Mouse (Mus musculus) midbrain, embryonic 15.5 days (tissue): ENCODE results near the gene Ptpn23. TPM values are rescaled to one million over a fixed set of nuclear protein-coding genes. Genes with fewer than 3 reads are reported as not detected.
"Not testable (repeated sequence)": the region's sequence is repeated elsewhere in the genome, so short reads cannot be mapped to it uniquely, and the experiment has no call there.

Source experiments
- ATAC-seq: fragments of 200-750 bp; cut with Nextera tagmentation; replicated peaks from 2 replicates; pipeline ENCODE4 v1.8.0; 2017; ENCODE audit warnings: moderate TSS enrichment
- H3K27ac ChIP-seq: fragments of 300-500 bp; sonication (generic); 2 replicates; pipeline ENCODE4 v1.5.1; 2015; ENCODE audit warnings: mild to moderate bottlenecking, inconsistent platforms
- H3K27me3 ChIP-seq: fragments of 300-500 bp; sonication (generic); replicated peaks from 2 replicates; pipeline ENCODE4 v1.6.1; 2015; ENCODE audit warnings: inconsistent platforms
- H3K36me3 ChIP-seq: fragments of 300-500 bp; sonication (generic); replicated peaks from 2 replicates; pipeline ENCODE4 v1.6.1; 2015; ENCODE audit warnings: inconsistent platforms
- H3K4me1 ChIP-seq: fragments of 300-500 bp; sonication (generic); 2 replicates; pipeline ENCODE4 v1.6.1; 2015; ENCODE audit warnings: inconsistent platforms
- H3K4me2 ChIP-seq: fragments of 300-500 bp; sonication (generic); 2 replicates; pipeline ENCODE4 v1.6.1; 2015; ENCODE audit warnings: inconsistent platforms, mild to moderate bottlenecking, moderate library complexity
- H3K4me3 ChIP-seq: fragments of 300-500 bp; sonication (generic); 2 replicates; pipeline ENCODE4 v1.5.1; 2015; ENCODE audit warnings: mild to moderate bottlenecking, inconsistent platforms
- H3K9ac ChIP-seq: fragments of 300-500 bp; sonication (generic); 2 replicates; pipeline ENCODE4 v1.6.1; 2015; ENCODE audit warnings: mild to moderate bottlenecking, inconsistent platforms
- H3K9me3 ChIP-seq: fragments of 300-500 bp; sonication (generic); 2 replicates; pipeline ENCODE4 v1.6.1; 2016; ENCODE audit warnings: inconsistent platforms
- WGBS: fragments of 180-500 bp; shearing (Covaris S2); methylation state at CpG from one replicate; pipeline ENCODE4 v1.1.7; 2015; ENCODE audit warnings: mixed read lengths; 5-methylcytosine and 5-hydroxymethylcytosine counted together
- polyA plus RNA-seq: library from polyadenylated mRNA; unstranded; fragments of >200 nt; fragmentation: Nextera tagmentation; extraction: Ambion mirVana; gene quantifications from 2 replicates; pipeline ENCODE4 v1.2.1, GENCODE M21; 2015

Ptpn23 gene
- polyA plus RNA-seq, 1 experiment from 2014 or later = 27.8 TPM

GRCm38 (mm10) chr9:110410908-110411887 is 3.2 kb upstream of the Ptpn23 start:
- Histone ChIP-seq H3K27ac (no peak overlapping the region), H3K4me3 (no peak overlapping the region), H3K36me3 (no peaks in the 10 kb centered on the region), H3K4me2 (no peak overlapping the region), H3K9me3 (no peaks in the 10 kb centered on the region), H3K4me1 (peaks cover 17% of the 10 kb centered on the region), H3K27me3 (no peaks in the 10 kb centered on the region), H3K9ac (no peak overlapping the region)
- WGBS = 38% methylated on average over 6 of the region's 6 CpGs
- ATAC-seq = no peak

- Histone ChIP-seq H3K4me1 (peaks cover 25% of the 10 kb centered on the region), H3K27me3 (no peaks in the 10 kb centered on the region), H3K4me2 (peak overlapping the region; percentile 88), H3K27ac (peak overlapping the region; percentile 85), H3K9ac (peak overlapping the region; percentile 87), H3K9me3 (no peaks in the 10 kb centered on the region), H3K36me3 (no peaks in the 10 kb centered on the region), H3K4me3 (peak overlapping the region; percentile 86)
- peak; percentile 74 for ATAC-seq
- whole genome bisulfite sequencing = 1% methylated on average over 41 of the region's 41 CpGs
These were observed 508 bp downstream of the Ptpn23 start for GRCm38 (mm10) chr9:110407311-110408098.

- not testable (repeated sequence) for H3K36me3 ChIP-seq, H3K9ac ChIP-seq, ATAC-seq, H3K27ac ChIP-seq, H3K27me3 ChIP-seq, H3K4me2 ChIP-seq, H3K9me3 ChIP-seq, H3K4me3 ChIP-seq
- H3K4me1 ChIP-seq = peaks cover 19% of the 10 kb centered on the region
- 84% methylated on average over 4 of the region's 4 CpGs for WGBS
These were observed 4.8 kb downstream of the Ptpn23 start for GRCm38 (mm10) chr9:110403240-110403639.

- WGBS = 99% methylated on average over 2 of the region's 2 CpGs
- Histone ChIP-seq H3K9ac (no peak overlapping the region), H3K27me3 (no peaks in the 10 kb centered on the region), H3K27ac (no peak overlapping the region), H3K4me2 (no peak overlapping the region), H3K9me3 (no peaks in the 10 kb centered on the region), H3K36me3 (peaks cover 8% of the 10 kb centered on the region; the same call in 1 of the 2 replicates), H3K4me3 (no peak overlapping the region), H3K4me1 (peaks cover 19% of the 10 kb centered on the region)
- no peak for ATAC-seq
These were observed 5.3 kb downstream of the Ptpn23 start for GRCm38 (mm10) chr9:110402731-110403130.

GRCm38 (mm10) chr9:110400650-110401049 is 7.4 kb downstream of the Ptpn23 start:
- no peaks in the 10 kb centered on the region for H3K27me3 ChIP-seq
- 86% methylated on average over 5 of the region's 5 CpGs for WGBS
- no peaks in the 10 kb centered on the region for H3K9me3 ChIP-seq
- peaks cover 19% of the 10 kb centered on the region for H3K36me3 ChIP-seq
- no peak for ATAC-seq
- no peak overlapping the region for H3K27ac ChIP-seq
- no peak overlapping the region for H3K4me2 ChIP-seq
- no peak overlapping the region for H3K4me3 ChIP-seq
- H3K4me1 ChIP-seq = peaks cover 3% of the 10 kb centered on the region
- no peak overlapping the region for H3K9ac ChIP-seq

- no peaks in the 10 kb centered on the region for H3K9me3 ChIP-seq
- WGBS = 91% methylated on average over 4 of the region's 4 CpGs
- no peak for ATAC-seq
- H3K27me3 ChIP-seq = no peaks in the 10 kb centered on the region
- H3K4me1 ChIP-seq = no peaks in the 10 kb centered on the region
- H3K4me3 ChIP-seq = no peak overlapping the region
- H3K36me3 ChIP-seq = peaks cover 50% of the 10 kb centered on the region
- no peak overlapping the region for H3K9ac ChIP-seq
- H3K4me2 ChIP-seq = no peak overlapping the region
- H3K27ac ChIP-seq = no peak overlapping the region
These were observed 14.7 kb downstream of the Ptpn23 start for GRCm38 (mm10) chr9:110393295-110393694.

GRCm38 (mm10) chr9:110390843-110391242 is 17.2 kb downstream of the Ptpn23 start:
- Histone ChIP-seq H3K27ac (no peak overlapping the region), H3K4me3 (no peak overlapping the region), H3K9ac (no peak overlapping the region), H3K9me3 (no peaks in the 10 kb centered on the region), H3K4me2 (no peak overlapping the region), H3K4me1 (no peaks in the 10 kb centered on the region), H3K36me3 (peaks cover 61% of the 10 kb centered on the region), H3K27me3 (no peaks in the 10 kb centered on the region)
- ATAC-seq = no peak
- 96% methylated on average over 3 of the region's 3 CpGs for whole genome bisulfite sequencing

GRCm38 (mm10) chr9:110388011-110388410 is 20.0 kb downstream of the Ptpn23 start:
- Histone ChIP-seq H3K9me3 (no peaks in the 10 kb centered on the region), H3K9ac (no peak overlapping the region), H3K4me3 (no peak overlapping the region), H3K4me1 (no peaks in the 10 kb centered on the region), H3K36me3 (peaks cover 81% of the 10 kb centered on the region), H3K4me2 (no peak overlapping the region), H3K27ac (no peak overlapping the region), H3K27me3 (no peaks in the 10 kb centered on the region)
- 95% methylated on average over 7 of the region's 7 CpGs for WGBS
- ATAC-seq = no peak

GRCm38 (mm10) chr9:110384369-110384929 is 23.6 kb downstream of the Ptpn23 start:
- ATAC-seq = no peak
- WGBS = 87% methylated on average over 7 of the region's 7 CpGs
- Histone ChIP-seq H3K27me3 (no peaks in the 10 kb centered on the region), H3K9ac (no peak overlapping the region), H3K4me3 (no peak overlapping the region), H3K27ac (no peak overlapping the region), H3K4me2 (no peak overlapping the region), H3K9me3 (no peaks in the 10 kb centered on the region), H3K36me3 (peaks cover 68% of the 10 kb centered on the region), H3K4me1 (no peaks in the 10 kb centered on the region)

GRCm38 (mm10) chr9:110381292-110381691 is 26.7 kb downstream of the Ptpn23 start:
- H3K4me1 ChIP-seq = no peaks in the 10 kb centered on the region
- H3K9me3 ChIP-seq = no peaks in the 10 kb centered on the region
- H3K9ac ChIP-seq = no peak overlapping the region
- ATAC-seq = 0 out of 2 replicates have a peak, but pooled peaks have one; percentile 13
- H3K4me2 ChIP-seq = no peak overlapping the region
- H3K4me3 ChIP-seq = no peak overlapping the region
- no peak overlapping the region for H3K27ac ChIP-seq
- WGBS = 79% methylated on average over 12 of the region's 12 CpGs
- no peaks in the 10 kb centered on the region for H3K27me3 ChIP-seq
- H3K36me3 ChIP-seq = peaks cover 60% of the 10 kb centered on the region

GRCm38 (mm10) chr9:110380662-110381061 is 27.4 kb downstream of the Ptpn23 start:
- Histone ChIP-seq H3K27ac (no peak overlapping the region), H3K36me3 (peaks cover 57% of the 10 kb centered on the region), H3K4me3 (no peak overlapping the region), H3K9me3 (no peaks in the 10 kb centered on the region), H3K4me2 (no peak overlapping the region), H3K9ac (no peak overlapping the region), H3K4me1 (no peaks in the 10 kb centered on the region), H3K27me3 (no peaks in the 10 kb centered on the region)
- WGBS = 39% methylated on average over 21 of the region's 21 CpGs
- ATAC-seq = no peak

GRCm38 (mm10) chr9:110379361-110379760 is 28.7 kb downstream of the Ptpn23 start:
- Histone ChIP-seq H3K4me1 (no peaks in the 10 kb centered on the region), H3K4me3 (no peak overlapping the region), H3K36me3 (peaks cover 49% of the 10 kb centered on the region), H3K9ac (no peak overlapping the region), H3K4me2 (no peak overlapping the region), H3K9me3 (no peaks in the 10 kb centered on the region), H3K27ac (no peak overlapping the region), H3K27me3 (no peaks in the 10 kb centered on the region)
- WGBS = 96% methylated on average over 8 of the region's 8 CpGs
- no peak for ATAC-seq
